Mouse (Mus musculus) kidney, postnatal 0 days (tissue): ENCODE data around the gene Gm13420. TPM values are rescaled to one million over a fixed set of nuclear protein-coding genes. Genes with fewer than 3 reads are reported as not detected.
A peak's percentile ranks its signal among the peaks of the same experiment; 100 is the strongest.

ENCODE experiments used
- ATAC-seq: fragments of 200-750 bp; cut with Nextera tagmentation; replicated peaks from 2 replicates; pipeline ENCODE4 v1.8.0; 2017; ENCODE audit warnings: low read depth, moderate number of reproducible peaks, moderate TSS enrichment, moderate library complexity; ENCODE audit not compliant: low FRiP score
- DNase-seq: peaks from one replicate; pipeline ENCODE4 v3.0.0-alpha.2; 2016; ENCODE audit warnings: low spot score
- H3K27ac ChIP-seq: fragments of 300-500 bp; sonication (generic); 2 replicates; pipeline ENCODE4 v1.5.1; 2014; ENCODE audit warnings: mild to moderate bottlenecking
- H3K27me3 ChIP-seq: fragments of 300-500 bp; sonication (generic); 2 replicates; pipeline ENCODE4 v1.6.1; 2014; ENCODE audit warnings: low read length, mixed read lengths; ENCODE audit not compliant: insufficient read depth
- H3K36me3 ChIP-seq: fragments of 300-500 bp; sonication (generic); 2 replicates; pipeline ENCODE4 v1.6.1; 2014; ENCODE audit warnings: low read length, mixed read lengths; ENCODE audit not compliant: insufficient read depth
- H3K4me1 ChIP-seq: fragments of 300-500 bp; sonication (generic); replicated peaks from 2 replicates; pipeline ENCODE4 v1.6.1; 2014; ENCODE audit warnings: antibody characterized with exemption, low read length, mixed read lengths; ENCODE audit not compliant: insufficient read depth
- H3K4me2 ChIP-seq: fragments of 300-500 bp; sonication (generic); 2 replicates; pipeline ENCODE4 v1.6.1; 2014; ENCODE audit warnings: mild to moderate bottlenecking, low read length, moderate library complexity, mixed read lengths
- H3K4me3 ChIP-seq: fragments of 300-500 bp; sonication (generic); replicated peaks from 2 replicates; pipeline ENCODE4 v1.5.1; 2014; ENCODE audit warnings: low read depth, low read length
- H3K9ac ChIP-seq: fragments of 300-500 bp; sonication (generic); 2 replicates; pipeline ENCODE4 v1.6.1; 2014; ENCODE audit warnings: low read depth, low read length
- H3K9me3 ChIP-seq: fragments of 300-500 bp; sonication (generic); replicated peaks from 2 replicates; pipeline ENCODE4 v1.6.1; 2016; ENCODE audit warnings: low read length, inconsistent platforms, mixed read lengths
- CTCF ChIP-seq: IDR thresholded peaks from 2 replicates; pipeline ENCODE4 v1.5.1; 2016; ENCODE audit warnings: antibody characterized with exemption, low read depth, mild to moderate bottlenecking, moderate library complexity
- whole genome bisulfite sequencing: fragments of 180-500 bp; shearing (Covaris S2); extraction: QIAGEN DNeasy Blood & Tissue Kit; methylation state at CpG from one replicate; pipeline ENCODE4 v1.1.7; 2014; 5-methylcytosine and 5-hydroxymethylcytosine counted together
- polyA plus RNA-seq: library from polyadenylated mRNA; unstranded; fragments of >200 nt; fragmentation: Nextera tagmentation; extraction: Ambion mirVana; gene quantifications from 2 replicates; pipeline ENCODE4 v1.2.1, GENCODE M21; 2015

Gm13420 gene
- polyA plus RNA-seq, 1 experiment from 2014 or later = 4.5 TPM

DNA sequence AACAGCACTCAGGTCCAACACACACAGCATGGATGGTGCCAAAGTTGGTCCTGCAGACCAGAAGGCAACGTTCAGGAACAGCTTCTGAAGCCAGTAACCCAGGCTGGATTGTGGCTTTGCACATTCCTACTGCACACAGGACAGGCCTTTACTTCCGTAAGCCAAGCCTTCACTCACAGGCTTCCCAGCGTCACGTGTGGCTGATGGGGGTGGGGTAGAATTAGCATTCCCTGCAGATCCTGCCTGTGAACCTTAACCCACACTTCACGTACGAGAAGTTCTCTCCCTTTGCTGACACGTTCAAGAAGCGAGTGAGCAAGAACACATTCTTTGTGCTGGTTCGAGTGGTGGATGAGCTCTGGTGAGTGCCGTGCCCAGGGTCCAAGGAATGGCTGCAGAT, 18.9 kb downstream of the Gm13420 start:
- Histone ChIP-seq H3K9ac (no peak overlapping the region), H3K9me3 (no peaks in the 10 kb centered on the region), H3K4me3 (no peak overlapping the region), H3K4me2 (no peak overlapping the region), H3K27ac (no peak overlapping the region), H3K27me3 (no peaks in the 10 kb centered on the region), H3K4me1 (no peaks in the 10 kb centered on the region), H3K36me3 (peaks cover 54% of the 10 kb centered on the region)
- ATAC-seq = no peak
- 88% methylated on average over 10 of the region's 10 CpGs for WGBS
- no peak for TF ChIP-seq CTCF
- DNase-seq = no peak

DNA sequence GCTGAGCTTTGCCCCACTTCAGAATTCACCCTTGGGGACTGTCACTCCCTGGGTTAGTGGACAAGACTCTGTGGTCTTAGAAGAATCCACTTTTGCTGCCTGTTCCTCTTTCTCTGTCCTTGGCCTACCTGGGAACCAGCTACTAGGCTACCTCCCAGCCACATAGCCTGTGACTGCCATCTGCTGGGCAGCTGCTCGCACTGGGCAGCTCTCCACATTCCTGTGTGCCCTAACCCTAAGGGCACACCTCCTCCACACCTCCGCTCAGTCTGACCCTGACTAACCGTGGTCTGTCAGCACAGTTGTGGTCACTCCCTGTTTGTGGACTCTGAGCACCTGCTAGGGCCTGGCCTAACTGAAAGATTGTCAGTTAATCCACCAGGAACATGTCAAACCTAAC, 19.9 kb downstream of the Gm13420 start:
- ATAC-seq = peak; percentile 62; the same call in 1 of the 2 replicates
- 33% methylated on average over 3 of the region's 3 CpGs for WGBS
- H3K27me3 ChIP-seq = no peaks in the 10 kb centered on the region
- H3K27ac ChIP-seq = no peak overlapping the region
- H3K36me3 ChIP-seq = peaks cover 51% of the 10 kb centered on the region
- no peak overlapping the region for H3K4me2 ChIP-seq
- H3K9me3 ChIP-seq = no peaks in the 10 kb centered on the region
- H3K9ac ChIP-seq = no peak overlapping the region
- H3K4me3 ChIP-seq = no peak overlapping the region
- H3K4me1 ChIP-seq = no peaks in the 10 kb centered on the region
- peak; percentile 41 for DNase-seq
- TF ChIP-seq CTCF = peak; percentile 74

DNA sequence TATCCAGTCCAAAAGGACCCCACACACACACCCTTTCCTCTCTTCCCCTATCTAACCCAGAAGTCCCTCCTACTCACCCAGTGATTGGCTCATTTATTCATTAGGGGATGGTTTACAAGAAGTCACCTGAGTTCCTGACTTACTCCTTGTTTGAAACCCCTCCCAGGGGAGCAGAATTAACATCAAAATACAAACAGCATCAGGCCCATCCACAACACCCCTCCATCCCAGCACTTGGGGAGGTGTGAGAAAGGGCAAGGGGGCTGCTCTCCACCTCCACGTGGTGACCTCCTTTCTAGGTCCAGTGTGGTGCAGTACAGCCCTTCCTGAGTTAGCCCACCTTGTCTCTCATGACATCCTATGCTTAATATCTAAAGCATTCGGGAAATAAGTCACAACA, 22.0 kb downstream of the Gm13420 start:
- Histone ChIP-seq H3K36me3 (peaks cover 49% of the 10 kb centered on the region), H3K4me1 (no peaks in the 10 kb centered on the region), H3K27me3 (no peaks in the 10 kb centered on the region), H3K4me2 (no peak overlapping the region), H3K9ac (no peak overlapping the region), H3K27ac (no peak overlapping the region), H3K4me3 (no peak overlapping the region), H3K9me3 (no peaks in the 10 kb centered on the region)
- WGBS = 46% methylated on average over 2 of the region's 2 CpGs
- ATAC-seq = no peak
- TF ChIP-seq CTCF = no peak
- no peak for DNase-seq

DNA sequence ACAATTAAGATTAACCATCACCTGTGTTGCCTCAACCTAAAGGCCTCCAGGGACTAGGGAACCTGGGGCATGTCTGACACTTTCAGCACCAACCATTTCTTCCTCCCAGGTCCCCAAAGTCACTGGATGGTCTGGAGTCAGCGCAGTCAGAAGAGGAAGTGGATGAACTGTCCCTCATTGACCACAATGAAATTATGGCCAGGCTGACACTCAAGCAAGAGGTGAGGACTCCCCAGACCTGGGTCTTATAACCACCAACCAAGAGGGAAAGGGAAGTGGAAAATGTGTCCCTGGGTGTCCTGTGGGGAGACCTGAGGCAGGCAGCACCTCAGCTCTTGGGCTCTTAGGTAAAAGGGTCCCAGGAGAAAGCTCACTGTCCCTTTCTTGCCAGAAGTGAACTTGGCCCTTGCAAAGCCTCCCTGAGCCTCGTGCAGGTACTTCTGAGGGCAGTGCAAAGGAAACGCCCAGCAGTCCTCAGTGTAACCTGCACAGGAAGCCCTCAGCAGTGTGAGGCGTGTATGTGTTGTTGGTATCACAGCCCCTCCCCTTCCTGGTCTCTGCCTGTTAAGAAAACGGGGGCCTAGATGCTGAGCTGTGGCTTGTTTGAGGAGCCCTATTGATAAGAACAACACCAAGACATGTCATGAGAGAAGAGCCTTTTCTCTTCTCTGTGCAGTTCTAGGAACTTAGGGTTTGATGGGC, 26.7 kb downstream of the Gm13420 start:
- Histone ChIP-seq H3K9ac (no peak overlapping the region), H3K9me3 (no peaks in the 10 kb centered on the region), H3K27ac (no peak overlapping the region), H3K4me3 (no peak overlapping the region), H3K4me1 (no peaks in the 10 kb centered on the region), H3K27me3 (no peaks in the 10 kb centered on the region), H3K4me2 (no peak overlapping the region), H3K36me3 (peaks cover 35% of the 10 kb centered on the region)
- 74% methylated on average over 5 of the region's 5 CpGs for WGBS
- DNase-seq = no peak
- TF ChIP-seq CTCF = no peak
- ATAC-seq = no peak

DNA sequence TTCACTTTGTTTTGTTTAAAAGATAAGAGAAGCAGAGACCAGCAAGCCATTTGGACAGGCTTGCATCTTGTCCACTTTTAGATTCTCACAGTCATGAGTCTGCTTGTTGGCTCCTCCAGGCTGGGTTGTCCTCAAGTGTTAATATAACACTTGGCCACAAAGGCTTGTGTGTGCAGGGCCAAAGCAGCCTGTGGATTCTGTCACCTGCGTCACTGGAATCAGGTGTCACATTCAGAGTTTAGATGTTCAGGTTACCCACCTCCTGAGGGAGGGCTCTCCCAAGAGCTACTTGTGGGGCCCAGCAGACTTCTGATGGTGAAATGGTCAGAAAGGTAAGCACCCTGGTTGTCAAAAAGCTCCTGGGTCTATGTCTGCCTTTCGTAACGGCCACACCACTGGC, 28.4 kb downstream of the Gm13420 start:
- no peak overlapping the region for H3K27ac ChIP-seq
- WGBS = 86% methylated on average over 3 of the region's 3 CpGs
- H3K36me3 ChIP-seq = peaks cover 33% of the 10 kb centered on the region
- H3K4me2 ChIP-seq = no peak overlapping the region
- DNase-seq (no peak), ATAC-seq (no peak)
- no peak overlapping the region for H3K4me3 ChIP-seq
- no peaks in the 10 kb centered on the region for H3K4me1 ChIP-seq
- H3K27me3 ChIP-seq = no peaks in the 10 kb centered on the region
- H3K9me3 ChIP-seq = no peaks in the 10 kb centered on the region
- no peak for TF ChIP-seq CTCF
- no peak overlapping the region for H3K9ac ChIP-seq

DNA sequence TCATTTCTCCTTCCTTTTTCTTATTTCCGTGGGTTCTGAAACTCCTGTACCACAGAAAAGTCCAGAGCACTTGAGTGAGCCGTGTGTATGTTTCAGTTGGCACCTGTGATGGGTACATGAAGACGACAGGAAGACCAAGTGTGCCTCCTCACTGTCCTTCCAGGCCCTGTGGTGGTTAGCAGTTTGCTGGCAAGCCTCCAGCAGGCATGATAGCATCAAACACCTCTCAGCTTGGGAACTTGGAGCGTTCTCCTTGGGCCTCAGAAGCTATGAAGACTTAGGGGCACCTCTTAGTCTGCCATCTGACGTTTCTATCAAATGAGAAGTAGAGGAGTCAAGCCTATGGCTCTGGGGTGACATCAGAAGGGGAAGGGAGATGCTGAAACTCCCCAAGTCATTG, 32.9 kb downstream of the Gm13420 start:
- H3K4me1 ChIP-seq = 0 out of 2 replicates have a peak, but pooled peaks cover 7% of the 10 kb centered on the region
- ATAC-seq = no peak
- TF ChIP-seq CTCF = no peak
- no peaks in the 10 kb centered on the region for H3K9me3 ChIP-seq
- no peak overlapping the region for H3K9ac ChIP-seq
- H3K27me3 ChIP-seq = no peaks in the 10 kb centered on the region
- DNase-seq = no peak
- H3K27ac ChIP-seq = no peak overlapping the region
- WGBS = 83% methylated on average over 5 of the region's 5 CpGs
- peaks cover 9% of the 10 kb centered on the region; the same call in 1 of the 2 replicates for H3K36me3 ChIP-seq
- no peak overlapping the region for H3K4me3 ChIP-seq
- H3K4me2 ChIP-seq = no peak overlapping the region

DNA sequence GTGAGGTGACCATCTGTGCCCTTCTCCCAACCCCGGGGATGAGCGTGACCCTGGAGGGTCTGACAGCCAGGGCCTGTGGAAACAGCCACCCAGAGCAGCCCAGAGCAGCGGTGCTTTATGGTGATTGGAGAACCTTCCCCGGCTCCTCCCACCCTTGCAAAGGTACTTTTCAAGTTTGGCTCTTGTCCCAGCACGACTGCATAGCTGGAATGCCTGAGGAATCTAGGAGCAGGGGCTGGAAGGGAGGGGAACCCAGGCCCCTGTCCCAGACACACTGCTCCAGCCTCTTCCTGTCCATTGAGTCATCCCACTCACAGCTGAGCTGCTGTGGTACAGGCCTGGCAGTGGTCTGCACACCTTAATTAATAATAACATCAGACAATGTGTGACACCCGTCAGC, 34.8 kb downstream of the Gm13420 start:
- H3K36me3 ChIP-seq = peaks cover 20% of the 10 kb centered on the region; the same call in 1 of the 2 replicates
- WGBS = 16% methylated on average over 6 of the region's 6 CpGs
- DNase-seq (peak; percentile 92), ATAC-seq (peak; percentile 82)
- H3K27me3 ChIP-seq = no peaks in the 10 kb centered on the region
- H3K4me2 ChIP-seq = no peak overlapping the region
- peak overlapping the region; percentile 60 for H3K27ac ChIP-seq
- no peak for TF ChIP-seq CTCF
- H3K4me1 ChIP-seq = 0 out of 2 replicates have a peak, but pooled peaks cover 7% of the 10 kb centered on the region
- no peak overlapping the region for H3K9ac ChIP-seq
- no peak overlapping the region for H3K4me3 ChIP-seq
- H3K9me3 ChIP-seq = no peaks in the 10 kb centered on the region
